Mouse (Mus musculus) erythroblast, embryonic 14.5 days (primary cell): ENCODE results near the gene Arhgap18.

Experiments
- GATA1 ChIP-seq: IDR thresholded peaks from 2 replicates; pipeline ENCODE4 v1.6.1; 2012; ENCODE audit warnings: low read length, inconsistent platforms, mixed read lengths
- TAL1 ChIP-seq: IDR thresholded peaks from 3 replicates; pipeline ENCODE4 v1.6.1; 2012; ENCODE audit warnings: low read length, inconsistent platforms, mixed read lengths

DNA sequence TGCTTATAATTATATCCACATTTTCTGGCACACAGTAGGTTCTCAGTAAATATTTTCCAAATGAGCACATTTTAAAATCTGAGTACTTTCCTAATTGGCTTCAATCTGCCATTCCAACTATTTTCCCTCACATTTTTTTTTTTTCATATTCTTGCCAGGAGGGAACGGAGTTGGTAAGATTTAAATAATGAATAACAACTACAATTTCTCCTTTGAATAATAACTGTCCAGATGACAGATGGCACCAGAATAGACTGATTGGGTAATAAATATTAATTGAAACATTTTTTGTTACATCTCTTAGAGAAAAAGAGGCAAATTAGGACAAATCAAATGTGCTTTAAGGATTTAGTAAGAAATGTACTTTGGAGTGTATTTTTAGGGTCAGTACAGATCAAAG is 51.8 kb downstream of the Arhgap18 start:
- TF ChIP-seq GATA1, result no peak
- no peak for TF ChIP-seq TAL1
